ENCODE assay signal across 8 mouse cellular contexts in genomic region chr10:23788056-23788600, GRCm38 (mm10). TPM values are rescaled to one million over a fixed set of nuclear protein-coding genes. Genes with fewer than 3 reads are reported as not detected.
DNase-seq lines count a peak whose midpoint lies in the region; ATAC-seq and TF ChIP-seq lines count a peak whose summit lies in the region.

No protein-coding gene starts in this region.

- TF ChIP-seq POLR2A in CH12.LX (IDR thresholded peaks at IDR 0.05; ENCODE audit: low read depth, low read length) = no peak

- intact Hi-C loops in heart, postnatal 36 days (cut with DNase I) = no loop called here

- no peak for TF ChIP-seq RAD21 in CH12.LX (IDR thresholded peaks at IDR 0.05; ENCODE audit: low read depth, low read length)

- WGBS in heart, embryonic 15.5 days = 4% methylated on average over 8 of the region's 8 CpGs
- 2% methylated on average over 8 of the region's 8 CpGs for WGBS in liver, postnatal 0 days (ENCODE audit: insufficient replicate concordance)

- no peaks in the 10 kb centered on the region for H3K27me3 ChIP-seq in CH12.LX (replicated peaks)
- no peaks in the 10 kb centered on the region for H3K27me3 ChIP-seq in heart, embryonic 15.5 days
- no peaks in the 10 kb centered on the region for H3K27me3 ChIP-seq in liver, postnatal 0 days (ENCODE audit: insufficient read depth, low read length)

- no peak for ATAC-seq in heart, embryonic 15.5 days (replicated peaks; ENCODE audit: insufficient number of reproducible peaks, insufficient read depth, low FRiP score, low read depth)
- ATAC-seq in liver, postnatal 0 days = no peak
- ATAC-seq in cerebellum, adult (ENCODE audit: insufficient number of reproducible peaks, low FRiP score, low TSS enrichment) = no peak

- no peak for TF ChIP-seq EP300 in CH12.LX (IDR thresholded peaks at IDR 0.05; ENCODE audit: low read length)
- no peak for TF ChIP-seq EP300 in liver, postnatal 0 days (IDR thresholded peaks at IDR 0.05; ENCODE audit: low read depth)

- H3K4me2 ChIP-seq in CH12.LX (ENCODE audit: insufficient read depth, low read depth, poor library complexity, severe bottlenecking) = peak overlapping the region; percentile 95
- H3K4me2 ChIP-seq in heart, embryonic 15.5 days = peak overlapping the region; percentile 69
- peak overlapping the region; percentile 77 for H3K4me2 ChIP-seq in liver, postnatal 0 days (ENCODE audit: low read depth, low read length)

- H3K9me3 ChIP-seq in CH12.LX (replicated peaks; ENCODE audit: low read length) = no peaks in the 10 kb centered on the region
- no peaks in the 10 kb centered on the region for H3K9me3 ChIP-seq in heart, embryonic 15.5 days (replicated peaks)
- H3K9me3 ChIP-seq in liver, postnatal 0 days (ENCODE audit: low read length) = no peaks in the 10 kb centered on the region

- TF ChIP-seq CTCF in CH12.LX (conservative IDR thresholded peaks at IDR 0.05 in 1 of 2, IDR thresholded peaks at IDR 0.05 in 1 of 2; ENCODE audit: low read depth in 2 of 2, low read length in 2 of 2) = no peak
- no peak for TF ChIP-seq CTCF in liver, postnatal 0 days (IDR thresholded peaks at IDR 0.05; ENCODE audit: low read depth)

- peaks cover 2 to 39% of the 10 kb centered on the region in 2 experiments; a peak in 3 of 4 replicates for H3K4me1 ChIP-seq in CH12.LX (ENCODE audit: control insufficient read depth in 1 of 2, insufficient read depth in 2 of 2)
- H3K4me1 ChIP-seq in heart, embryonic 15.5 days (replicated peaks) = peaks cover 26% of the 10 kb centered on the region
- H3K4me1 ChIP-seq in liver, postnatal 0 days (ENCODE audit: insufficient read depth) = peaks cover 19% of the 10 kb centered on the region

- peaks cover 29 to 36% of the 10 kb centered on the region in 2 experiments for H3K36me3 ChIP-seq in CH12.LX (replicated peaks in 1 of 2; ENCODE audit: control insufficient read depth in 1 of 2, insufficient read depth in 1 of 2, low read length in 1 of 2)
- H3K36me3 ChIP-seq in heart, embryonic 15.5 days = peaks cover 27% of the 10 kb centered on the region
- peaks cover 28% of the 10 kb centered on the region for H3K36me3 ChIP-seq in liver, postnatal 0 days (replicated peaks; ENCODE audit: insufficient read depth, low read length)

- peak overlapping the region; percentile 95 for H3K9ac ChIP-seq in CH12.LX (ENCODE audit: insufficient read depth, low read depth)
- H3K9ac ChIP-seq in heart, embryonic 15.5 days = peak overlapping the region; percentile 66
- peak overlapping the region; percentile 74 for H3K9ac ChIP-seq in liver, postnatal 0 days (replicated peaks)

- DNase-seq in heart, adult 11 months = peak; percentile 24
- DNase-seq in heart, postnatal 36 days = no peak
- DNase-seq in CH12.LX (ENCODE audit: extremely low read depth) = no peak
- DNase-seq in liver, postnatal 0 days = no peak
- no peak for DNase-seq in T-cell, adult 2 months (ENCODE audit: low spot score)
- DNase-seq in cerebellum, postnatal 25 days = no peak

- in situ Hi-C loops in CH12.LX (cut with MboI; ENCODE audit: low pct_ligation_motif_present, low pct_unique_long_range_greater_than_20kb, low sequenced_read_pairs) = no loop called here

- dilution Hi-C loops in CH12.LX (cut with MboI; ENCODE audit: extremely low pct_ligation_motif_present, extremely low pct_unique_long_range_greater_than_20kb, low sequenced_read_pairs) = no loop called here

- H3K4me3 ChIP-seq in CH12.LX (replicated peaks in 1 of 3; ENCODE audit: low read depth in 2 of 3, low read length in 2 of 3, poor library complexity in 1 of 3) = peak overlapping the region; percentile 72 to 96 (median 78)
- H3K4me3 ChIP-seq in heart, embryonic 15.5 days = peak overlapping the region; percentile 96
- H3K4me3 ChIP-seq in liver, postnatal 0 days (ENCODE audit: low read depth, low read length) = peak overlapping the region; percentile 83

- H3K79me2 ChIP-seq in CH12.LX (replicated peaks; ENCODE audit: control insufficient read depth, extremely low read depth, insufficient read depth, poor library complexity, severe bottlenecking) = peaks cover 30% of the 10 kb centered on the region

- H3K27ac ChIP-seq in CH12.LX (ENCODE audit: insufficient read depth, low read depth) = no peak overlapping the region
- H3K27ac ChIP-seq in heart, embryonic 15.5 days = peak overlapping the region; percentile 85
- peak overlapping the region; percentile 71 for H3K27ac ChIP-seq in liver, postnatal 0 days (ENCODE audit: low read depth)

TF ChIP-seq in CH12.LX, 34 proteins besides CTCF, POLR2A, EP300 and RAD21:
- TF ChIP-seq MAZ (IDR thresholded peaks at IDR 0.05; ENCODE audit: low read depth, low read length) (no peak), BHLHE40 (IDR thresholded peaks at IDR 0.05; ENCODE audit: low read depth, low read length) (peak; percentile 79), MXI1 (IDR thresholded peaks at IDR 0.05; ENCODE audit: low read depth, low read length) (peak; percentile 59; the same call in 1 of the 2 replicates), MAX (IDR thresholded peaks at IDR 0.05; ENCODE audit: low read length) (0 out of 2 replicates have a peak, but pooled peaks have one; percentile 46), MYC (IDR thresholded peaks at IDR 0.05; ENCODE audit: low read depth, low read length) (peak; percentile 52)

RNA-seq across cellular contexts. Expression of gene Rps12, which starts 1.1 kb away (rescaled TPM):
- total RNA-seq in heart, postnatal 36 days (2021) = 100 to 1,000 TPM; 199 to 263 TPM
- total RNA-seq in CH12.LX (2012; rRNA removed) (5,116 and 5,207 TPM in 2 replicates), CH12.LX (2014; rRNA removed) (4,147 and 4,213 TPM in 2 replicates)
- polyA plus RNA-seq in CH12.LX (2012; ENCODE audit: insufficient read length, low read depth) = 140 and 211 TPM in 2 replicates
- polyA plus RNA-seq in heart, embryonic 15.5 days (2015; fragmentation: Nextera tagmentation; extraction: Ambion mirVana) = 89.3 and 90.3 TPM in 2 replicates
- 145 and 149 TPM in 2 replicates for polyA plus RNA-seq in liver, postnatal 0 days (2015; fragmentation: Nextera tagmentation; extraction: Ambion mirVana)

RNA-seq across cellular contexts. Expression of gene Slc18b1, which starts 8.7 kb away (rescaled TPM):
- total RNA-seq in heart, postnatal 36 days (2021) = 1 to 10 TPM; 6.3 to 8.0 TPM
- total RNA-seq in CH12.LX (2012; rRNA removed) (not detected in 2 replicates), CH12.LX (2014; rRNA removed) (not detected in 2 replicates)
- polyA plus RNA-seq in CH12.LX (2012; ENCODE audit: insufficient read length, low read depth) = 0.18 TPM in 1 of 2 replicates, not detected in the other
- polyA plus RNA-seq in heart, embryonic 15.5 days (2015; fragmentation: Nextera tagmentation; extraction: Ambion mirVana) = 8.0 and 8.9 TPM in 2 replicates
- polyA plus RNA-seq in liver, postnatal 0 days (2015; fragmentation: Nextera tagmentation; extraction: Ambion mirVana) = 1.2 and 1.5 TPM in 2 replicates
